Mouse (Mus musculus): ENCODE data around the gene Pank4.
A peak's percentile ranks its signal among the peaks of the same experiment; 100 is the strongest.

Gene Pank4

DNA sequence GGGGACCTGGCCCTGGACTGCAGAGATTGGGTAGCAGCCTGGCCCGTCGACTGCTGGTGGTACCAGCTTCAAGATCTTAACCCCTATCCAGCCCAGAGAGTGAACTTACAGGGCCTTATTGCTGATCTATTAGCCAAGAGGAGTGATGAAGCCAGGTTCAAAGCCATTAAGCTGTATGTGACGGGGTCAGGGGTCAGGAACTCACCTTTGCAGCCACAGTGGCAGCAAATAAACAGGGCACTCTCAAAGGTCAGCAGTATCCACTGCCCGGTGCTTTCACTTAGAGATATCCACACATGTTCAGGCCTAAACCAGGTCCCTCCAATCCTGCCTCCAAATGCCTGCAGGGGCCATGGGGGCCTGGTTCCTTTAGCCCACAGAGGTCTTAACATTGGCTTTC lies 51.6 kb downstream of the Pank4 start:
- no peak for DNase-seq

GRCm38 (mm10) chr4:155016807-155017206 lies 52.9 kb downstream of the Pank4 start:
- DNase-seq, result no peak

DNA sequence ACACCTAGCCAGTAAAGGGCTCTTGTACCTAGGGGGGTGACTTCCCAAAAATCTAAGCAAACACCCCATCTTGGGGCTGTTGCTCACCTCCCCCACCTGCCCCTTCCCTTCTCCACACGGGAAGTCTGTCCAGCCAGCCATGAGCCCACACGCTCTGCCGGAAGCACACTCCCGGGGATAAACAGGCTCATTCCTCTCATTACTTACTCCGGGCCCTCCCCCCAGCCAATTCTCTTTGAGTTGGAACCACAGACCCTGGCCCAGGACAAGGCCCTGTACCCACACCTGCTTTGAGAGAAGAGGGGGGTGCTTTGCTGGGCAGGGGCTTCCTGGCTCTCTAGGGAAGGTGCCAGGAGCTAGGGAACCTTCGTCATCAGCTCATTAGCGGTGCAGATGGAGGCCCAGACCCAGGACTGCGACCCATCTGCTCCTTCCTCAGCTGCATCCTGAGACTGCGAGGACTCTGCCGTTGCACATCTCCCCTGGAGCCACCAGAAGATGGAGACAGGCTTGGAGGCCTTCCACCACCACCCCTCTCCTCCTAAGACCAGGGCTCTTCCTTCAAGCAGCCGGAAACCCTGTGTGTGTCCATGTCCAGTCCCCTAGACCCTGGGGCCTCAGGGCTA lies 53.4 kb downstream of the Pank4 start:
- DNase-seq, result no peak

DNA sequence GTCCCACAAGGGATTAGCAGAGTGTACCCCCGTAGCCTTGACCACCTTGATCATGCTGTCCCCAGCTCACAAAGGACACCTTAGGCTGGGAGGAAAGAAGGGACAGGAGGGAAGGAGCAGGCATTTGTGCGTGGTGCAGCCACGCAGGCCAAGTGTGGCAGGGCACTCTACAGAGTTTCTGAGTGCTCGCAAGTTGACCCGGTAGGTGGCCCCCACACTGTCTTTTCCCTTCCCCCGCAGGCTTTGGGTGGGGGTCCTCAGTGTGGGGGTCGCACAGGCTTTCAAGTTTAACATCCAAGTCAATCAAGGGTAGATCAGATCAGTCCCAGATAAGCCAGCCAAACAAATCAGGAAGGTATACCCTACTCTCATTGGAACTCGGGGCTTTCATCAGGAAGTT lies 54.1 kb downstream of the Pank4 start:
- DNase-seq, result no peak

GRCm38 (mm10) chr4:155018601-155019335 lies 54.8 kb downstream of the Pank4 start:
- DNase-seq, result peak; percentile 81

- peak; percentile 65 for DNase-seq
These were observed 55.5 kb downstream of the Pank4 start for GRCm38 (mm10) chr4:155019336-155019847.

- no peak for DNase-seq
These were observed 56.2 kb downstream of the Pank4 start for GRCm38 (mm10) chr4:155020141-155020540.

GRCm38 (mm10) chr4:155020813-155021212 lies 56.9 kb downstream of the Pank4 start:
- no peak for DNase-seq

- no peak for DNase-seq
These were observed 58.4 kb downstream of the Pank4 start for GRCm38 (mm10) chr4:155022228-155022855.

GRCm38 (mm10) chr4:155024170-155025010 lies 60.5 kb downstream of the Pank4 start:
- DNase-seq, result no peak

Data from embryo, embryonic 11 days (tissue).